Mouse (Mus musculus): ENCODE data around the gene Lrrc23. TPM values are rescaled to one million over a fixed set of nuclear protein-coding genes. Genes with fewer than 3 reads are reported as not detected.

Lrrc23 gene
- total and polyA plus RNA-seq, 2 experiments from 2014 or later = 13.7 to 14.7 TPM

DNA sequence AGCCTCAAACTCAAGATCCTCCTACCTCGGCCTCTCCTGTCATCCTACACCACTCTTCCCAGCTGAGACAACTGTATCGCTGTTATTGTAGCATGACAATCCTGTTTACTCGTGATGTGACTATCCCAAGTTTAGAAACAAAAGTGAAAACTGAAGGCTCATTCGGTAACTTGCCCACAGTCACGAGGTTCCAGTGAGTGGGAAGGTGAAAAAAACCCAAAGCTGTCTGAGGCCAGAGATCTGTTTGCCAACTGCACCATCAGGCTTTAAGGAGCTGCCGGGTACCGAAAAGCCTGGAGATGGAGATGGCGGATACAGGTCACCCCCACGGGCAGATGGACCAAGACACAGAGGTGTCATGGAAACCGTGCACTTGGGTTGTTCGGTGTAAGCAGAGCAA, 42.5 kb downstream of the Lrrc23 start:
- TF ChIP-seq CTCF (IDR thresholded peaks at IDR 0.05; ENCODE audit: low read depth) = no peak
- H3K9ac ChIP-seq = no peak overlapping the region
- peaks cover 6% of the 10 kb centered on the region; the same call in 1 of the 2 replicates for H3K4me1 ChIP-seq (ENCODE audit: insufficient read depth)
- H3K27me3 ChIP-seq (ENCODE audit: insufficient read depth, low read length) = no peaks in the 10 kb centered on the region
- H3K4me3 ChIP-seq (ENCODE audit: low read depth, low read length) = no peak overlapping the region
- no peak overlapping the region for H3K4me2 ChIP-seq (ENCODE audit: low read depth)
- no peak for ATAC-seq
- 94% methylated on average over 11 of the region's 11 CpGs for WGBS
- H3K27ac ChIP-seq (ENCODE audit: low read depth, low read length) = no peak overlapping the region
- H3K36me3 ChIP-seq (ENCODE audit: insufficient read depth) = peaks cover 3% of the 10 kb centered on the region; the same call in 1 of the 2 replicates
- no peaks in the 10 kb centered on the region for H3K9me3 ChIP-seq (ENCODE audit: low read length)
- no peak for DNase-seq

DNA sequence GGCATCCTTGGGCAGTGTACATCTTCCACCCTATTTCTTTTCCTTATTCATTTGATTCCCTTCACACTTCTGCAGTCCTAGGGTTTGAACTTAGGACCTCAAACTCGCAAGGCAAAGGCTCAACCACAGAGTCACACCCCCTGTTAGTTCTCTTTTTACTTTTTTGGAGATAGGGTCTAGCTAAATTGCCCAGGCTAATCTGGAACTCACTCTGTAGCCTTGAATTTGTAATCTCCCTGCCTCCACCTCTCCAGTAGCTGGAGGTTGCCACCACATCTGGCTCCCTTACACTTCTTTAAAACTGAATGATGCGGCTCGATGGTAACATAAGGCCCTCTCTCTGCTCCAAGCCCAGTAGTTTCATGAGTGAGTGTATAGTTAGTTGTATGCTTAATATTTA, 45.1 kb downstream of the Lrrc23 start:
- no peak for TF ChIP-seq CTCF (IDR thresholded peaks at IDR 0.05; ENCODE audit: low read depth)
- Histone ChIP-seq H3K9me3 (ENCODE audit: low read length) (no peaks in the 10 kb centered on the region), H3K36me3 (ENCODE audit: insufficient read depth) (peaks cover 3% of the 10 kb centered on the region; the same call in 1 of the 2 replicates), H3K4me2 (ENCODE audit: low read depth) (no peak overlapping the region), H3K4me3 (ENCODE audit: low read depth, low read length) (no peak overlapping the region), H3K27ac (ENCODE audit: low read depth, low read length) (no peak overlapping the region), H3K4me1 (ENCODE audit: insufficient read depth) (no peaks in the 10 kb centered on the region), H3K9ac (no peak overlapping the region), H3K27me3 (ENCODE audit: insufficient read depth, low read length) (no peaks in the 10 kb centered on the region)
- WGBS = 91% methylated on average over 3 of the region's 3 CpGs
- ATAC-seq (no peak), DNase-seq (no peak)

GRCm38 (mm10) chr6:124732476-124733370, 46.8 kb downstream of the Lrrc23 start:
- H3K4me2 ChIP-seq (ENCODE audit: low read depth) = no peak overlapping the region
- WGBS = 55% methylated on average over 19 of the region's 19 CpGs
- no peak for TF ChIP-seq CTCF (IDR thresholded peaks at IDR 0.05; ENCODE audit: low read depth)

DNA sequence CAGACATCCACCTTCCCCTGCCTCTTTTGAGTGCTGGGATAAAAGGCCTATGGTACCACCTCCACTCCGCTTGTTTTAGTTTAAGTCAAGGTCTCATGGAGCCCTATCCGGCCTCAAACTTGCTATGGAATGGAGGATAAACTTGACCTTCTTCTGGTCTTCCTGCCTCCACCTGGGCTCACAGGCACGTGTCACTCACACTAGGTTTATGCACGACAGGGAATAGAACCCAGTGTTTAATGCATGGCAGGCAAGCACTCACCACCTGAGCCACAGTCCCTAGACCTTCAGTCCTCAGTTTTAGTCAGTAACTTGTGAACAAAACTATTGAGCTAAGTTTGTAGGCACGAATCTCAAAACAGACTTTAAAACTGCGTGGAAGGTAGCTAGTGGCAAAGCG, 48.5 kb downstream of the Lrrc23 start:
- TF ChIP-seq CTCF (IDR thresholded peaks at IDR 0.05; ENCODE audit: low read depth) = no peak
- DNase-seq (no peak), ATAC-seq (no peak)
- H3K9me3 ChIP-seq (ENCODE audit: low read length) = no peaks in the 10 kb centered on the region
- H3K4me3 ChIP-seq (ENCODE audit: low read depth, low read length) = no peak overlapping the region
- no peak overlapping the region for H3K9ac ChIP-seq
- no peaks in the 10 kb centered on the region for H3K4me1 ChIP-seq (ENCODE audit: insufficient read depth)
- H3K36me3 ChIP-seq (ENCODE audit: insufficient read depth) = no peaks in the 10 kb centered on the region
- 87% methylated on average over 7 of the region's 7 CpGs for WGBS
- no peaks in the 10 kb centered on the region for H3K27me3 ChIP-seq (ENCODE audit: insufficient read depth, low read length)
- H3K27ac ChIP-seq (ENCODE audit: low read depth, low read length) = no peak overlapping the region
- H3K4me2 ChIP-seq (ENCODE audit: low read depth) = no peak overlapping the region

More at GRCm38 (mm10) chr6:124732476-124733370, 46.8 kb downstream of the Lrrc23 start:
- no peak for DNase-seq
- H3K27ac ChIP-seq (ENCODE audit: low read depth, low read length) = no peak overlapping the region
- ATAC-seq = no peak
- no peak overlapping the region for H3K4me3 ChIP-seq (ENCODE audit: low read depth, low read length)
- no peaks in the 10 kb centered on the region for H3K36me3 ChIP-seq (ENCODE audit: insufficient read depth)
- no peaks in the 10 kb centered on the region for H3K9me3 ChIP-seq (ENCODE audit: low read length)
- H3K4me1 ChIP-seq (ENCODE audit: insufficient read depth) = no peaks in the 10 kb centered on the region
- no peaks in the 10 kb centered on the region for H3K27me3 ChIP-seq (ENCODE audit: insufficient read depth, low read length)
- no peak overlapping the region for H3K9ac ChIP-seq

GRCm38 (mm10) chr6:124729850-124730705, 49.4 kb downstream of the Lrrc23 start:
- Histone ChIP-seq H3K36me3 (ENCODE audit: insufficient read depth) (no peaks in the 10 kb centered on the region), H3K27ac (ENCODE audit: low read depth, low read length) (no peak overlapping the region), H3K9ac (no peak overlapping the region), H3K4me2 (ENCODE audit: low read depth) (no peak overlapping the region), H3K4me3 (ENCODE audit: low read depth, low read length) (no peak overlapping the region), H3K9me3 (ENCODE audit: low read length) (no peaks in the 10 kb centered on the region), H3K4me1 (ENCODE audit: insufficient read depth) (no peaks in the 10 kb centered on the region), H3K27me3 (ENCODE audit: insufficient read depth, low read length) (no peaks in the 10 kb centered on the region)
- TF ChIP-seq CTCF (IDR thresholded peaks at IDR 0.05; ENCODE audit: low read depth) = no peak
- DNase-seq (no peak), ATAC-seq (no peak)
- WGBS = 92% methylated on average over 8 of the region's 8 CpGs

GRCm38 (mm10) chr6:124728621-124729020, 50.9 kb downstream of the Lrrc23 start:
- H3K27ac ChIP-seq (ENCODE audit: low read depth, low read length) = no peak overlapping the region
- H3K4me3 ChIP-seq (ENCODE audit: low read depth, low read length) = no peak overlapping the region
- H3K9ac ChIP-seq = no peak overlapping the region
- no peak for TF ChIP-seq CTCF (IDR thresholded peaks at IDR 0.05; ENCODE audit: low read depth)
- no peaks in the 10 kb centered on the region for H3K27me3 ChIP-seq (ENCODE audit: insufficient read depth, low read length)
- no peaks in the 10 kb centered on the region for H3K4me1 ChIP-seq (ENCODE audit: insufficient read depth)
- no peak for DNase-seq
- no peak for ATAC-seq
- H3K4me2 ChIP-seq (ENCODE audit: low read depth) = no peak overlapping the region
- H3K9me3 ChIP-seq (ENCODE audit: low read length) = no peaks in the 10 kb centered on the region
- WGBS = 90% methylated on average over 10 of the region's 10 CpGs
- no peaks in the 10 kb centered on the region for H3K36me3 ChIP-seq (ENCODE audit: insufficient read depth)

GRCm38 (mm10) chr6:124724472-124724871, 55.1 kb downstream of the Lrrc23 start:
- H3K4me2 ChIP-seq (ENCODE audit: low read depth) = no peak overlapping the region
- H3K9me3 ChIP-seq (ENCODE audit: low read length) = no peaks in the 10 kb centered on the region
- ATAC-seq (no peak), DNase-seq (no peak)
- no peak for TF ChIP-seq CTCF (IDR thresholded peaks at IDR 0.05; ENCODE audit: low read depth)
- no peak overlapping the region for H3K9ac ChIP-seq
- 91% methylated on average over 10 of the region's 10 CpGs for WGBS
- no peaks in the 10 kb centered on the region for H3K36me3 ChIP-seq (ENCODE audit: insufficient read depth)
- no peaks in the 10 kb centered on the region for H3K27me3 ChIP-seq (ENCODE audit: insufficient read depth, low read length)
- H3K4me1 ChIP-seq (ENCODE audit: insufficient read depth) = no peaks in the 10 kb centered on the region
- H3K27ac ChIP-seq (ENCODE audit: low read depth, low read length) = no peak overlapping the region
- no peak overlapping the region for H3K4me3 ChIP-seq (ENCODE audit: low read depth, low read length)

Data from forebrain, postnatal 0 days (tissue).